Mouse (Mus musculus) hindbrain, embryonic 10.5 days (tissue): Measurements from ENCODE around the gene Pon3. TPM values are rescaled to one million over a fixed set of nuclear protein-coding genes. Genes with fewer than 3 reads are reported as not detected.

Experiments
- polyA plus RNA-seq: library from polyadenylated mRNA; unstranded; fragments of >200 nt; fragmentation: Nextera tagmentation; extraction: Ambion mirVana; gene quantifications from 2 replicates; pipeline ENCODE4 v1.2.1, GENCODE M21; 2016

The Pon3 gene
- polyA plus RNA-seq, 1 experiment from 2014 or later, result 5.8 TPM

Other genes starting within 250 kb of the Pon3 start
- gene Pon1, start 62.3 kb downstream of the Pon3 start, polyA plus RNA-seq, result not detected in 2 replicates
- gene Pon2, start 42.2 kb upstream of the Pon3 start, polyA plus RNA-seq, result 32.1 and 32.4 TPM in 2 replicates
- gene Asb4, start 127.1 kb upstream of the Pon3 start, polyA plus RNA-seq, result 22.0 and 24.3 TPM in 2 replicates
- 0.65 and 0.98 TPM in 2 replicates for gene Pdk4, start 240.0 kb upstream of the Pon3 start, polyA plus RNA-seq